Mouse (Mus musculus) large intestine, adult 2 months (tissue): ENCODE results near the gene Zbtb8a. TPM values are rescaled to one million over a fixed set of nuclear protein-coding genes. Genes with fewer than 3 reads are reported as not detected.
"Not testable (repeated sequence)": the region's sequence is repeated elsewhere in the genome, so short reads cannot be mapped to it uniquely, and the experiment has no call there.

ENCODE experiments used
- DNase-seq: peaks from one replicate; pipeline ENCODE4 v3.0.0-alpha.2; 2012; ENCODE audit warnings: low read depth, low spot score
- WGBS: fragments of 180-500 bp; shearing (Covaris S2); methylation state at CpG from one replicate; pipeline ENCODE4 v1.1.7; 2018; 5-methylcytosine and 5-hydroxymethylcytosine counted together
- polyA plus RNA-seq: library from polyadenylated mRNA; depleted of rRNA; stranded (reverse); fragments of >200 nt; gene quantifications from 2 replicates; pipeline ENCODE4 v1.2.3, GENCODE M21; 2012

The Zbtb8a gene
- polyA plus RNA-seq, 1 experiment: 10.6 TPM

- DNase-seq: no peak
Observed at GRCm38 (mm10) chr4:129381148-129381547, 3.2 kb upstream of the Zbtb8a start.

GRCm38 (mm10) chr4:129379805-129380204 lies 1.9 kb upstream of the Zbtb8a start:
- 70% methylated on average over 3 of the region's 3 CpGs for WGBS
- DNase-seq: no peak

More at GRCm38 (mm10) chr4:129381148-129381547, 3.2 kb upstream of the Zbtb8a start:
- 78% methylated on average over 8 of the region's 8 CpGs for WGBS

- under 1% methylated on average over 55 of the region's 68 CpGs for WGBS
- no peak for DNase-seq
Observed at GRCm38 (mm10) chr4:129376961-129377545, 863 bp downstream of the Zbtb8a start.

- DNase-seq: no peak
- 39% methylated on average over 5 of the region's 5 CpGs for WGBS
Observed at GRCm38 (mm10) chr4:129375821-129376220, 2.1 kb downstream of the Zbtb8a start.

GRCm38 (mm10) chr4:129375000-129375399 lies 2.9 kb downstream of the Zbtb8a start:
- no peak for DNase-seq
- 56% methylated on average over 6 of the region's 6 CpGs for WGBS

GRCm38 (mm10) chr4:129374219-129374755 lies 3.6 kb downstream of the Zbtb8a start:
- no peak for DNase-seq
- 28% methylated on average over 11 of the region's 11 CpGs for WGBS

- 27% methylated on average over 8 of the region's 8 CpGs for WGBS
- DNase-seq: peak; percentile 55
Observed at GRCm38 (mm10) chr4:129373202-129373976, 4.5 kb downstream of the Zbtb8a start.

GRCm38 (mm10) chr4:129371391-129371790 lies 6.5 kb downstream of the Zbtb8a start:
- DNase-seq: no peak
- 98% methylated on average over 3 of the region's 3 CpGs for WGBS

GRCm38 (mm10) chr4:129365224-129365623 lies 12.7 kb downstream of the Zbtb8a start:
- WGBS: 41% methylated on average over 5 of the region's 5 CpGs
- DNase-seq: no peak

GRCm38 (mm10) chr4:129364379-129364778 lies 13.5 kb downstream of the Zbtb8a start:
- WGBS: 90% methylated on average over 3 of the region's 3 CpGs
- DNase-seq: no peak

- DNase-seq: no peak
- WGBS: 73% methylated on average over 9 of the region's 9 CpGs
Observed at GRCm38 (mm10) chr4:129363463-129363862, 14.5 kb downstream of the Zbtb8a start.

GRCm38 (mm10) chr4:129362771-129363170 lies 15.1 kb downstream of the Zbtb8a start:
- 70% methylated on average over 5 of the region's 5 CpGs for WGBS
- no peak for DNase-seq

- DNase-seq: not testable (repeated sequence)
- WGBS: 94% methylated on average over 3 of the region's 3 CpGs
Observed at GRCm38 (mm10) chr4:129362238-129362637, 15.7 kb downstream of the Zbtb8a start.

GRCm38 (mm10) chr4:129357613-129358163 lies 20.2 kb downstream of the Zbtb8a start:
- WGBS: 75% methylated on average over 15 of the region's 15 CpGs
- DNase-seq: no peak

GRCm38 (mm10) chr4:129354236-129354635 lies 23.7 kb downstream of the Zbtb8a start:
- 77% methylated on average over 15 of the region's 15 CpGs for whole genome bisulfite sequencing
- DNase-seq: no peak

- WGBS: 90% methylated on average over 12 of the region's 12 CpGs
- DNase-seq: no peak
Observed at GRCm38 (mm10) chr4:129353176-129353575, 24.7 kb downstream of the Zbtb8a start.

GRCm38 (mm10) chr4:129351111-129351510 lies 26.8 kb downstream of the Zbtb8a start:
- no peak for DNase-seq
- 67% methylated on average over 6 of the region's 6 CpGs for WGBS

- WGBS: 18% methylated on average over 1 of the region's 1 CpGs
Observed at GRCm38 (mm10) chr4:129350644-129351043, 27.3 kb downstream of the Zbtb8a start.

GRCm38 (mm10) chr4:129346481-129347154 lies 31.3 kb downstream of the Zbtb8a start:
- DNase-seq: no peak

More at GRCm38 (mm10) chr4:129350644-129351043, 27.3 kb downstream of the Zbtb8a start:
- no peak for DNase-seq

GRCm38 (mm10) chr4:129342705-129343104 lies 35.2 kb downstream of the Zbtb8a start:
- WGBS: 81% methylated on average over 2 of the region's 2 CpGs
- DNase-seq: no peak

More at GRCm38 (mm10) chr4:129346481-129347154, 31.3 kb downstream of the Zbtb8a start:
- WGBS: 47% methylated on average over 15 of the region's 15 CpGs
